Mouse (Mus musculus): ENCODE results near the gene 9030612E09Rik.
A peak's percentile ranks its signal among the peaks of the same experiment; 100 is the strongest.

Gene 9030612E09Rik

GRCm38 (mm10) chr10:43203865-43204264, 29.4 kb downstream of the 9030612E09Rik start:
- DNase-seq (ENCODE audit: low read depth): no peak

DNA sequence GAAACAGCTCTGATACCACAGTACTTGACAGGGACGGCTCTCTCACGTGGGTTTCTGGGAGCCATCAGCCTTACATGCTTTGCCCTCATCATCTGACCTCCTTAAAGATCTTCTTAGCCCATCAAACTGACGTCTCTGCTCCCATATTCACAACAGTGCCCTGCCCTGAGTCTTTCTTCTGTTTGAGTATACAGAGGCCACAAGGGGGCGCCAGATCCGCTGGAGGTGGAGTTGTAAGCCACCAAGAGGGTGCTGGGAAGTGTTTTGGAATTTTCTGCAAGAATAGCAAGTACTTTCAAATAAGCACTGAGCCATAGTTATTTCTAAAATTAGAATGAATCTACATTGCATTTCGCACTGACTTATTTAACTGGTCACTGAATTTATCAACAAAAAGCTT, 37.4 kb downstream of the 9030612E09Rik start:
- peak; percentile 40 for DNase-seq (ENCODE audit: low read depth)

GRCm38 (mm10) chr10:43217361-43217900, 42.9 kb downstream of the 9030612E09Rik start:
- no peak for DNase-seq (ENCODE audit: low read depth)

- DNase-seq (ENCODE audit: low read depth): no peak
Measured at GRCm38 (mm10) chr10:43220479-43220878, 46.0 kb downstream of the 9030612E09Rik start.

GRCm38 (mm10) chr10:43220910-43221625, 46.6 kb downstream of the 9030612E09Rik start, which contains the start of gene Pdss2:
Pdss2 (plus strand) TSS chr10:43221486.
- peak; percentile 91 for DNase-seq (ENCODE audit: low read depth)

GRCm38 (mm10) chr10:43221659-43222058, 47.2 kb downstream of the 9030612E09Rik start:
- DNase-seq (ENCODE audit: low read depth): peak; percentile 32

DNA sequence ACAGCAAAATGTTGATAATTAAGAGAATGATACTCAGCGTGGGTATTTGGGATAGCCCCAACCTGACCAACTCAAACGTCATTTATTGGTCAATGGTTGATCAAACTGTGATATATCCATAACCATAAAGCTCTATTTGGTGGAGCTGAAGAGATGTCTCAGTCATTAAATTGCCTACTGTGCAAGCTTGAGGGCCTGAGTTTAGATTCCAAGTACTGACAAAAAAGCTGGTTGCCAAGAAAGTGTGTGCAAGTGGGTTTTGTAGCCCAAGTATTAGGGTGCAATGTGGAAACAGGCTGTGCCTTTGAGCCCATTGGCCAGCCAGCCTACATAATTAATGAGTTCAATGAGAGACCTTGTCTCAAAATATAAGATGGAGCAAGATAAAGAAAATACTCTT, 48.9 kb downstream of the 9030612E09Rik start:
- no peak for DNase-seq (ENCODE audit: low read depth)
